Mouse (Mus musculus): ENCODE data around the gene Gas2l3. TPM values are rescaled to one million over a fixed set of nuclear protein-coding genes. Genes with fewer than 3 reads are reported as not detected.

Gene Gas2l3
- polyA plus RNA-seq, 1 experiment from 2014 or later: 7.6 TPM

DNA sequence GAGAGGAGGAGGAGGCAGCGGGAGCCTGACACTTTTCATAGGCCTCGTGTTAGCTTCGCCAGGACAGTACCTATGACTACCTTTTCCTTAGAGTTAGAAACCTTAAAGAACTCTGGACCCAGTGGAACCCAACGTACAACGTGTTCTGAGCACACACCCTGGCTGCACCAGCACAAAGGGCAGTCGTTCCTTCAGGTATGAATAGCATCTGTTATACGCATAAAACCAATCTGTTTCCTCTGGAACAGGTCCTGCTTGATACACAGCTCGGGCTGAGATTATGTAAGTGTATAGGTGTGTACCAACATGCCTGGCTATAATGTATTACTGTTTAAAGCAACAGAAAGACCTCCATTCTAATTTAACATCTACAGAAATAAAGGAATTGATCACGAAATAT is 19.6 kb downstream of the Gas2l3 start:
- H3K4me2 ChIP-seq: no peak overlapping the region
- H3K9me3 ChIP-seq (ENCODE audit: control insufficient read depth, low read length): no peaks in the 10 kb centered on the region
- peaks cover 15% of the 10 kb centered on the region; the same call in 1 of the 2 replicates for H3K36me3 ChIP-seq (ENCODE audit: control insufficient read depth, insufficient read depth, low read length)
- H3K27ac ChIP-seq (ENCODE audit: low read depth, low read length): no peak overlapping the region
- WGBS: 85% methylated on average over 9 of the region's 9 CpGs
- ATAC-seq (replicated peaks; ENCODE audit: low FRiP score) (no peak), DNase-seq (ENCODE audit: low spot score) (no peak)
- H3K27me3 ChIP-seq (replicated peaks; ENCODE audit: control insufficient read depth, insufficient read depth, low read length): no peaks in the 10 kb centered on the region
- H3K9ac ChIP-seq (ENCODE audit: low read depth, low read length): no peak overlapping the region
- no peak overlapping the region for H3K4me3 ChIP-seq (ENCODE audit: low read depth, low read length)
- no peaks in the 10 kb centered on the region for H3K4me1 ChIP-seq (replicated peaks; ENCODE audit: control insufficient read depth, insufficient read depth, low read length)

DNA sequence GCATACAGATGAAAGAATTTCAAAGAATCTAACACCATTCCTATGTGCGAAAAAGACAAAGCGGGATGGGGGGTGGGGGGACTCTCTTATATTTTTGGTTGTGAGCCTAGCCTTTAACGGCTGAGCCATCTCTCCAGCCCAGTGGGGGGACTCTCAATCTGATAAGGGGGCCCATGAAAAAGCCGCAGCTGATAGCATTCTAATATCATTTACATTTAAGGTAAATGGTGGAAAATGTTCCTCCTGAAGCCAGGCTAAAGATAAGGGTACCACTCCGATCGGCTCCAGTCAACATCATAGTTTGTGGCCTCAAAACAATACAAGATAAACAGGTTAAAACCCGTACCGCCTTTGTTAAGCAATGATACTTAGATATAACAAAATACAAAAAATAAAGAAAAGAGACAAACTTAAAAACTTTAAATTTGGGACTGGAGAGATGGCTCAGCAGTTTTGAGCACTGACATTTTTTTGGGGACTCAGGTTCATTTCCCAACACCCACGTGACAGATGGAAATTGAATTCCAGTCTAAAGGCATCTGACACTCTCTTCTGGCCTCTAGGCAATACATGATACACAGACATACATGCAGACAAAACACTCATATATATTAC is 20.5 kb downstream of the Gas2l3 start:
- DNase-seq (ENCODE audit: low spot score) (no peak), ATAC-seq (replicated peaks; ENCODE audit: low FRiP score) (peak; percentile 77)
- H3K9ac ChIP-seq (ENCODE audit: low read depth, low read length): peak overlapping the region; percentile 17; the same call in 1 of the 2 replicates
- peaks cover 11% of the 10 kb centered on the region; the same call in 1 of the 2 replicates for H3K36me3 ChIP-seq (ENCODE audit: control insufficient read depth, insufficient read depth, low read length)
- 56% methylated on average over 9 of the region's 9 CpGs for WGBS
- no peaks in the 10 kb centered on the region for H3K4me1 ChIP-seq (replicated peaks; ENCODE audit: control insufficient read depth, insufficient read depth, low read length)
- peak overlapping the region; percentile 53 for H3K4me2 ChIP-seq
- H3K27me3 ChIP-seq (replicated peaks; ENCODE audit: control insufficient read depth, insufficient read depth, low read length): no peaks in the 10 kb centered on the region
- peak overlapping the region; percentile 84 for H3K27ac ChIP-seq (ENCODE audit: low read depth, low read length)
- H3K4me3 ChIP-seq (ENCODE audit: low read depth, low read length): no peak overlapping the region
- H3K9me3 ChIP-seq (ENCODE audit: control insufficient read depth, low read length): no peaks in the 10 kb centered on the region

DNA sequence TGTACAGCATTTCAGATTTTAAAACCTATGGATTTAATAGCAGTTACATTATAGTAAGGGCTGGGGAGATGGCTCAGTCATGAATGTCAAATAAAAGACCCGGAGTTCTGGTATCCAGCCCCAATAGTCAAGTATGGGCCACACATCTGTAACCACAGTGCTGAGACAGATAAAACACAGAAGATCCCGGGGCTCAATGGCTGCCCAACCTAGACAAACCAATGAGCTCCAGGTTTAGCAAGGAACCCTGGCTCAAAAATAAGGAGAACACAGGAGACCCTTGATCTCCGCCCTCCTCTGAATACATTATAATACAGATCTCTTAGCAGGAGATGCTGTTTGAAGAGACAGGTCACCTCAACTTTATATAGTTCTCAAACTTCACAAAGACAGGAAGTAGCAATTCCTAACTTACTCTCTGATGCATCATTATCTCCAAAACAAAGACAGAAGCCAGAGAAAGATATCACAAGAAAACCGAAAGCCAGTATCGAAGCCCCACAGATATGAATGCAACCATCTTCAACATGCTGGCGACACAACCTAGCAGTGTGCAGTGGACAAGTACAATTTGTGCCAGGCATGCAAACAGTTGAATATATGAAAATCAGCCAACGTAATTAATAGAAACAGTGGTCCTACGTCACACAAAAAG is 21.1 kb downstream of the Gas2l3 start:
- Histone ChIP-seq H3K9ac (ENCODE audit: low read depth, low read length) (peak overlapping the region; percentile 17; the same call in 1 of the 2 replicates), H3K36me3 (ENCODE audit: control insufficient read depth, insufficient read depth, low read length) (peaks cover 10% of the 10 kb centered on the region; the same call in 1 of the 2 replicates), H3K27ac (ENCODE audit: low read depth, low read length) (peak overlapping the region; percentile 84), H3K9me3 (ENCODE audit: control insufficient read depth, low read length) (no peaks in the 10 kb centered on the region), H3K4me2 (peak overlapping the region; percentile 53), H3K27me3 (replicated peaks; ENCODE audit: control insufficient read depth, insufficient read depth, low read length) (no peaks in the 10 kb centered on the region), H3K4me3 (ENCODE audit: low read depth, low read length) (no peak overlapping the region), H3K4me1 (replicated peaks; ENCODE audit: control insufficient read depth, insufficient read depth, low read length) (no peaks in the 10 kb centered on the region)
- no peak for DNase-seq (ENCODE audit: low spot score)
- peak; percentile 92 for ATAC-seq (replicated peaks; ENCODE audit: low FRiP score)
- WGBS: 55% methylated on average over 8 of the region's 8 CpGs

DNA sequence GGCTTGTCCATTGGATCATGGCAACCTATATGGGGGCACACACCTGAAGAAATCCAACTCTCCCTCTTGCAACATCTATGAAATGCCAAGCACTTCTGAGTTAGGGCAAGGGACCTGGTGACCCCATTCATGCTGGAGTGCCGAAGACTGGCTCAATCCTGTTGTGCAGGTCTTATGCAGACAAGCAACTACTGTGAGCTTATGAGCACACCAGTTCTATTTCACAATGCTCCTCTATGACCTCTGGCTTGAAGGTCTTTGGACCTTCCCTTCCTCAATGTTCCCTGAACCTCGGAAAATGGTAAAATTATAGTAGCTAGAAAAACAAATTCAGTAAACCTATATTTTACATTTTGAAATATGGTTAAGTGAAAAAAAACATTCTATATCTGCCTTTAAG is 25.8 kb downstream of the Gas2l3 start:
- WGBS: 82% methylated on average over 2 of the region's 2 CpGs

DNA sequence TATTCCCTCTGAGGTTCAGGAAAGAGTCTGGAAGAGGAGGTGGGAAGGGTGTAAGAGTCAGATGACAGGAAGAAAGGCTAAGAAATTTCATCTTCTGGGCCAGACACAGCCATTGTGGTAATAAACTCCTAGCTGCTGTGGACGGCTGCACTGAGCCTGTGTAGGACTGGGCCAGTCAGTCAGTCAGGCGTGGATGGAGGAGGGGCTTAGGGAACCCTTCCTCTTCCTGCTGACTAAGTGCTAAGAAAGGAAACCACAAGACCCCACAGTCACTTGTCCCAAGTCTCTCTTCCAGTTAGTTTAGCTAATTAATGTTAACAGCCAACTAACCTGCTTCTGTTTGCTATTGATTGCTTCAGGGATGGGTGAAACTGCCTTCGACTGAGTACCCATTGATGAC is 28.3 kb downstream of the Gas2l3 start:
- peaks cover 17% of the 10 kb centered on the region for H3K36me3 ChIP-seq (ENCODE audit: control insufficient read depth, insufficient read depth, low read length)
- no peak overlapping the region for H3K4me2 ChIP-seq
- no peaks in the 10 kb centered on the region for H3K9me3 ChIP-seq (ENCODE audit: control insufficient read depth, low read length)
- H3K4me3 ChIP-seq (ENCODE audit: low read depth, low read length): no peak overlapping the region
- DNase-seq (ENCODE audit: low spot score) (no peak), ATAC-seq (replicated peaks; ENCODE audit: low FRiP score) (peak; percentile 53; the same call in 1 of the 2 replicates)
- no peaks in the 10 kb centered on the region for H3K4me1 ChIP-seq (replicated peaks; ENCODE audit: control insufficient read depth, insufficient read depth, low read length)
- no peaks in the 10 kb centered on the region for H3K27me3 ChIP-seq (replicated peaks; ENCODE audit: control insufficient read depth, insufficient read depth, low read length)
- no peak overlapping the region for H3K9ac ChIP-seq (ENCODE audit: low read depth, low read length)
- no peak overlapping the region for H3K27ac ChIP-seq (ENCODE audit: low read depth, low read length)
- WGBS: 66% methylated on average over 3 of the region's 3 CpGs

More for the DNA sequence above, 25.8 kb downstream of the Gas2l3 start:
- Histone ChIP-seq H3K4me1 (replicated peaks; ENCODE audit: control insufficient read depth, insufficient read depth, low read length) (no peaks in the 10 kb centered on the region), H3K9me3 (ENCODE audit: control insufficient read depth, low read length) (no peaks in the 10 kb centered on the region), H3K27ac (ENCODE audit: low read depth, low read length) (no peak overlapping the region), H3K27me3 (replicated peaks; ENCODE audit: control insufficient read depth, insufficient read depth, low read length) (no peaks in the 10 kb centered on the region), H3K4me2 (no peak overlapping the region), H3K4me3 (ENCODE audit: low read depth, low read length) (no peak overlapping the region), H3K36me3 (ENCODE audit: control insufficient read depth, insufficient read depth, low read length) (peaks cover 13% of the 10 kb centered on the region), H3K9ac (ENCODE audit: low read depth, low read length) (no peak overlapping the region)
- ATAC-seq (replicated peaks; ENCODE audit: low FRiP score) (no peak), DNase-seq (ENCODE audit: low spot score) (no peak)

DNA sequence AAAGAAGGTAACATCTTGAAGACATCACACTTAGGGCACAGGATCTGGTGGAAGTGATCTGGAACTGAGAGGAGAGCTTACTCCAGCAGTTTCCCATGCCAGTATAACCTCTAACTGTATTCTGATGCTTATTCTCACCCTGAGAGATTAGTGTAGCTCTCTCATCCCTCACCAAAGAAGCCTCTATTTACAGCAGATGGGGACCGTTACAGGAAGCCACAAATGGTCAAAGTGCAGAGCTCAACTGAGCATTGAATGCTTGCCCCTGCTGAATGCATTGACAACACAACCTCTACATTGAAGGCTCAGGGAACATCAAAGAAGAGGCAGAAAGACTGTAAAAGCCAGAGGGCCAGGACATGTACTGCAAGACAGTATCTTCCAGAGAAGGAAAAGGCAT is 36.2 kb downstream of the Gas2l3 start:
- H3K4me1 ChIP-seq (replicated peaks; ENCODE audit: control insufficient read depth, insufficient read depth, low read length): no peaks in the 10 kb centered on the region
- peak overlapping the region; percentile 25; the same call in 1 of the 2 replicates for H3K27ac ChIP-seq (ENCODE audit: low read depth, low read length)
- no peak overlapping the region for H3K9ac ChIP-seq (ENCODE audit: low read depth, low read length)
- 22% methylated on average over 1 of the region's 1 CpGs for WGBS
- H3K9me3 ChIP-seq (ENCODE audit: control insufficient read depth, low read length): no peaks in the 10 kb centered on the region
- ATAC-seq (replicated peaks; ENCODE audit: low FRiP score) (peak; percentile 24; the same call in 1 of the 2 replicates), DNase-seq (ENCODE audit: low spot score) (no peak)
- no peak overlapping the region for H3K4me2 ChIP-seq
- no peak overlapping the region for H3K4me3 ChIP-seq (ENCODE audit: low read depth, low read length)
- H3K27me3 ChIP-seq (replicated peaks; ENCODE audit: control insufficient read depth, insufficient read depth, low read length): no peaks in the 10 kb centered on the region
- H3K36me3 ChIP-seq (ENCODE audit: control insufficient read depth, insufficient read depth, low read length): peaks cover 3% of the 10 kb centered on the region; the same call in 1 of the 2 replicates

DNA sequence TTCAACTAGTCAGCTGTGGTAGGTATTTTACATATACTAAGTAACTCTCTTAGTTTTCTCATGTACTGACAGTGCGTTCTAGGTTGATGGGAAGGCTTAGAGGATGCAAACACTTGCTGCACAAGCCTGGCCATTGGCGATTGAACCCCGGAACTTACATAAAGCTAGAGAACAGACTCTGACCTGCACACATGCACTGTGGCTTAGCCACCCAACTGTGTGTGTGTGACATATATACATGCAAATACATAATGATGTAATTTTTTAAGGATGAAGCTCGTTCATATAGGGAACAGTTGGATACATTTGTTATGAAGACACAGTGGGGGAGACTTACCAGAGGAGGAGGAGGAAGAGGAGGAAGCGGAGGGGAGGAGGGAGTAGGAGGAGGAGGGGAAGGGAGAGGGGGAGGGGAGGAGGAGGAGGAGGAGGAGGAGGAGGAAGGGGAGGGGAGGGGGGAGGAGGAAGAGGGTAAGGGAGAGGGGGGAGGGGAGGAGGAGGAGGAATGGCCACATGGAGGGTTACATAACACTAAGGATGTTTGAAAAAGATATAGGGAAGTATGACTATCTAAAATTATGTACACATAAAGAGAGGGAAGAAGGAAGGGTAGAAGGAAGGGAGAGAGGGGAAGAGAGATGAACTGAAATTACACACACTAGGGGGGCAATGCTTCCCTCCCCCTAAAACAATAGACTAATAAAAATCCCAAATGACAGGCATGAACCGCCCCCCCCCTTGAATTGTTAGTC is 36.9 kb downstream of the Gas2l3 start:
- peaks cover 2% of the 10 kb centered on the region; the same call in 1 of the 2 replicates for H3K36me3 ChIP-seq (ENCODE audit: control insufficient read depth, insufficient read depth, low read length)
- WGBS: 62% methylated on average over 5 of the region's 6 CpGs
- no peak overlapping the region for H3K4me3 ChIP-seq (ENCODE audit: low read depth, low read length)
- no peak overlapping the region for H3K4me2 ChIP-seq
- ATAC-seq (replicated peaks; ENCODE audit: low FRiP score) (peak; percentile 40; the same call in 1 of the 2 replicates), DNase-seq (ENCODE audit: low spot score) (no peak)
- no peaks in the 10 kb centered on the region for H3K4me1 ChIP-seq (replicated peaks; ENCODE audit: control insufficient read depth, insufficient read depth, low read length)
- H3K9ac ChIP-seq (ENCODE audit: low read depth, low read length): no peak overlapping the region
- no peaks in the 10 kb centered on the region for H3K27me3 ChIP-seq (replicated peaks; ENCODE audit: control insufficient read depth, insufficient read depth, low read length)
- peak overlapping the region; percentile 25; the same call in 1 of the 2 replicates for H3K27ac ChIP-seq (ENCODE audit: low read depth, low read length)
- H3K9me3 ChIP-seq (ENCODE audit: control insufficient read depth, low read length): no peaks in the 10 kb centered on the region

DNA sequence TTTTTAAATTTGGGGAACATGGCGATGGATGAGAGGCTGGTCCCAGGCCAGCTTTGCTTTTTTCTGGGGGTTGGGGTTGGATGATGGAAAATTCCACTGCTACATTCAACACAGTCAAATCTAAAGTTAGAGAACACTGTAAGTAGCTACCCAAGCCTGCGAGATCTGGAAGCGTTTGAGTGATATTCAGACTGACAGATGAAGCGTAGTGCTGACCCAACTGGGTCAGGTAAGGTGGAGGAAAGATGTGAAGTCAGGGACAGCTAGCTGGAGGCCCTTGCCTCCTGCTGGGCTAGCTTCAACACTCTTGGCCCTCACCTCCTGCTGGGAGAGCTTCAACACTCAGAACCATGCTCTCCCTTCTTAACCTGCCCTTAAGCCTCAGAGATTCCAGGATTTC is 38.8 kb downstream of the Gas2l3 start:
- H3K27me3 ChIP-seq (replicated peaks; ENCODE audit: control insufficient read depth, insufficient read depth, low read length): no peaks in the 10 kb centered on the region
- whole genome bisulfite sequencing: 69% methylated on average over 4 of the region's 4 CpGs
- DNase-seq (ENCODE audit: low spot score) (no peak), ATAC-seq (replicated peaks; ENCODE audit: low FRiP score) (no peak)
- H3K27ac ChIP-seq (ENCODE audit: low read depth, low read length): no peak overlapping the region
- H3K4me2 ChIP-seq: no peak overlapping the region
- H3K9ac ChIP-seq (ENCODE audit: low read depth, low read length): no peak overlapping the region
- no peak overlapping the region for H3K4me3 ChIP-seq (ENCODE audit: low read depth, low read length)
- H3K36me3 ChIP-seq (ENCODE audit: control insufficient read depth, insufficient read depth, low read length): no peaks in the 10 kb centered on the region
- H3K9me3 ChIP-seq (ENCODE audit: control insufficient read depth, low read length): peaks cover 4% of the 10 kb centered on the region; the same call in 1 of the 2 replicates
- H3K4me1 ChIP-seq (replicated peaks; ENCODE audit: control insufficient read depth, insufficient read depth, low read length): no peaks in the 10 kb centered on the region
